Mouse (Mus musculus): ENCODE results near the gene Actr10. TPM values are rescaled to one million over a fixed set of nuclear protein-coding genes. Genes with fewer than 3 reads are reported as not detected.

The Actr10 gene
- polyA plus RNA-seq, 1 experiment from 2014 or later: 192 TPM

GRCm38 (mm10) chr12:70911676-70912379 lies 25.8 kb upstream of the Actr10 start:
- WGBS: 61% methylated on average over 17 of the region's 17 CpGs
- no peak overlapping the region for H3K9ac ChIP-seq (replicated peaks; ENCODE audit: low read depth)
- no peaks in the 10 kb centered on the region for H3K9me3 ChIP-seq (ENCODE audit: low read length)
- DNase-seq (ENCODE audit: low spot score) (no peak), ATAC-seq (no peak)
- no peaks in the 10 kb centered on the region for H3K36me3 ChIP-seq (ENCODE audit: insufficient read depth, low read length)
- H3K4me1 ChIP-seq (ENCODE audit: insufficient read depth, low read depth, low read length): no peaks in the 10 kb centered on the region
- H3K4me2 ChIP-seq (replicated peaks; ENCODE audit: low read depth, low read length): no peak overlapping the region
- H3K4me3 ChIP-seq (ENCODE audit: low read depth, low read length): no peak overlapping the region
- H3K27me3 ChIP-seq (replicated peaks; ENCODE audit: insufficient read depth, low read length): no peaks in the 10 kb centered on the region
- no peak overlapping the region for H3K27ac ChIP-seq (ENCODE audit: low read length)
- no peak for TF ChIP-seq EP300 (IDR thresholded peaks at IDR 0.05)
- no peak for TF ChIP-seq CTCF (IDR thresholded peaks at IDR 0.05)

- Histone ChIP-seq H3K9ac (replicated peaks; ENCODE audit: low read depth) (no peak overlapping the region), H3K4me1 (ENCODE audit: insufficient read depth, low read depth, low read length) (no peaks in the 10 kb centered on the region), H3K4me3 (ENCODE audit: low read depth, low read length) (no peak overlapping the region), H3K36me3 (ENCODE audit: insufficient read depth, low read length) (no peaks in the 10 kb centered on the region), H3K4me2 (replicated peaks; ENCODE audit: low read depth, low read length) (no peak overlapping the region), H3K9me3 (ENCODE audit: low read length) (no peaks in the 10 kb centered on the region), H3K27ac (ENCODE audit: low read length) (no peak overlapping the region), H3K27me3 (replicated peaks; ENCODE audit: insufficient read depth, low read length) (no peaks in the 10 kb centered on the region)
- TF ChIP-seq EP300 (IDR thresholded peaks at IDR 0.05) (no peak), CTCF (IDR thresholded peaks at IDR 0.05) (peak; percentile 80)
- no peak for ATAC-seq
- DNase-seq (ENCODE audit: low spot score): peak; percentile 64
- 36% methylated on average over 3 of the region's 3 CpGs for WGBS
These were observed 24.2 kb upstream of the Actr10 start for GRCm38 (mm10) chr12:70913429-70913828.

- Histone ChIP-seq H3K4me2 (replicated peaks; ENCODE audit: low read depth, low read length) (no peak overlapping the region), H3K27me3 (replicated peaks; ENCODE audit: insufficient read depth, low read length) (no peaks in the 10 kb centered on the region), H3K9ac (replicated peaks; ENCODE audit: low read depth) (no peak overlapping the region), H3K4me1 (ENCODE audit: insufficient read depth, low read depth, low read length) (no peaks in the 10 kb centered on the region), H3K4me3 (ENCODE audit: low read depth, low read length) (no peak overlapping the region), H3K27ac (ENCODE audit: low read length) (no peak overlapping the region), H3K9me3 (ENCODE audit: low read length) (no peaks in the 10 kb centered on the region), H3K36me3 (ENCODE audit: insufficient read depth, low read length) (no peaks in the 10 kb centered on the region)
- DNase-seq (ENCODE audit: low spot score): peak; percentile 83
- ATAC-seq: no peak
- TF ChIP-seq CTCF (IDR thresholded peaks at IDR 0.05) (peak; percentile 77), EP300 (IDR thresholded peaks at IDR 0.05) (no peak)
- 44% methylated on average over 11 of the region's 11 CpGs for WGBS
These were observed 23.3 kb upstream of the Actr10 start for GRCm38 (mm10) chr12:70914387-70914786.

- no peak for DNase-seq (ENCODE audit: low spot score)
- Histone ChIP-seq H3K4me2 (replicated peaks; ENCODE audit: low read depth, low read length) (no peak overlapping the region), H3K36me3 (ENCODE audit: insufficient read depth, low read length) (no peaks in the 10 kb centered on the region), H3K27me3 (replicated peaks; ENCODE audit: insufficient read depth, low read length) (no peaks in the 10 kb centered on the region), H3K9ac (replicated peaks; ENCODE audit: low read depth) (no peak overlapping the region), H3K9me3 (ENCODE audit: low read length) (no peaks in the 10 kb centered on the region), H3K4me1 (ENCODE audit: insufficient read depth, low read depth, low read length) (no peaks in the 10 kb centered on the region), H3K4me3 (ENCODE audit: low read depth, low read length) (no peak overlapping the region), H3K27ac (ENCODE audit: low read length) (no peak overlapping the region)
- no peak for TF ChIP-seq CTCF (IDR thresholded peaks at IDR 0.05)
- no peak for TF ChIP-seq EP300 (IDR thresholded peaks at IDR 0.05)
- ATAC-seq: no peak
- WGBS: 74% methylated on average over 4 of the region's 4 CpGs
These were observed 7.9 kb upstream of the Actr10 start for GRCm38 (mm10) chr12:70929781-70930180.

GRCm38 (mm10) chr12:70937150-70937549 lies 507 bp upstream of the Actr10 start:
- TF ChIP-seq EP300 (IDR thresholded peaks at IDR 0.05): no peak
- no peak for TF ChIP-seq CTCF (IDR thresholded peaks at IDR 0.05)
- ATAC-seq (peak; percentile 38), DNase-seq (ENCODE audit: low spot score) (no peak)
- 39% methylated on average over 6 of the region's 12 CpGs for WGBS
- H3K4me1 ChIP-seq (ENCODE audit: insufficient read depth, low read depth, low read length): no peaks in the 10 kb centered on the region; the same call in 1 of the 2 replicates
- peak overlapping the region; percentile 85 for H3K27ac ChIP-seq (ENCODE audit: low read length)
- H3K27me3 ChIP-seq (replicated peaks; ENCODE audit: insufficient read depth, low read length): no peaks in the 10 kb centered on the region
- no peaks in the 10 kb centered on the region for H3K36me3 ChIP-seq (ENCODE audit: insufficient read depth, low read length)
- no peaks in the 10 kb centered on the region for H3K9me3 ChIP-seq (ENCODE audit: low read length)
- H3K4me2 ChIP-seq (replicated peaks; ENCODE audit: low read depth, low read length): peak overlapping the region; percentile 72
- H3K4me3 ChIP-seq (ENCODE audit: low read depth, low read length): peak overlapping the region; percentile 93
- H3K9ac ChIP-seq (replicated peaks; ENCODE audit: low read depth): peak overlapping the region; percentile 91

GRCm38 (mm10) chr12:70940806-70941205 lies 3.1 kb downstream of the Actr10 start:
- H3K36me3 ChIP-seq (ENCODE audit: insufficient read depth, low read length): peaks cover 7% of the 10 kb centered on the region
- 94% methylated on average over 7 of the region's 7 CpGs for WGBS
- TF ChIP-seq CTCF (IDR thresholded peaks at IDR 0.05) (no peak), EP300 (IDR thresholded peaks at IDR 0.05) (no peak)
- H3K4me1 ChIP-seq (ENCODE audit: insufficient read depth, low read depth, low read length): no peaks in the 10 kb centered on the region; the same call in 1 of the 2 replicates
- H3K4me2 ChIP-seq (replicated peaks; ENCODE audit: low read depth, low read length): no peak overlapping the region
- no peak overlapping the region for H3K9ac ChIP-seq (replicated peaks; ENCODE audit: low read depth)
- H3K27ac ChIP-seq (ENCODE audit: low read length): no peak overlapping the region
- H3K4me3 ChIP-seq (ENCODE audit: low read depth, low read length): no peak overlapping the region
- DNase-seq (ENCODE audit: low spot score) (no peak), ATAC-seq (no peak)
- H3K9me3 ChIP-seq (ENCODE audit: low read length): no peaks in the 10 kb centered on the region
- no peaks in the 10 kb centered on the region for H3K27me3 ChIP-seq (replicated peaks; ENCODE audit: insufficient read depth, low read length)

All from lung, postnatal 0 days (tissue).